Mouse (Mus musculus): ENCODE results near the gene Eif4g2. TPM values are rescaled to one million over a fixed set of nuclear protein-coding genes. Genes with fewer than 3 reads are reported as not detected.

Gene Eif4g2
- 1,474 and 1,620 TPM in 2 replicates for polyA plus RNA-seq (2016; fragmentation: Nextera tagmentation; extraction: Ambion mirVana)

GRCm38 (mm10) chr7:111082822-111083732 lies at the start of gene Eif4g2:
Gene Eif4g2 (minus strand): TSS chr7:111083030.
- peak within 1 kb of the TSS; percentile 99 for H3K27ac ChIP-seq
- H3K9me3 ChIP-seq (replicated peaks): no peaks in the 10 kb centered on the region
- peaks cover 26% of the 10 kb centered on the region for H3K4me1 ChIP-seq
- peak; percentile 100 for ATAC-seq (ENCODE audit: low FRiP score)
- H3K36me3 ChIP-seq: peaks cover 35% of the 10 kb centered on the region
- under 1% methylated on average over 54 of the region's 70 CpGs for WGBS
- H3K4me3 ChIP-seq: peak within 1 kb of the TSS; percentile 92
- peak within 1 kb of the TSS; percentile 61 for H3K4me2 ChIP-seq (replicated peaks)
- no peaks in the 10 kb centered on the region for H3K27me3 ChIP-seq
- peak within 1 kb of the TSS; percentile 100 for H3K9ac ChIP-seq

GRCm38 (mm10) chr7:111132596-111132995 lies 49.8 kb upstream of the Eif4g2 start:
- no peak overlapping the region for H3K4me2 ChIP-seq (replicated peaks)
- no peak for ATAC-seq (ENCODE audit: low FRiP score)

GRCm38 (mm10) chr7:111126636-111127395 lies 44.0 kb upstream of the Eif4g2 start:
- no peak for ATAC-seq (ENCODE audit: low FRiP score)
- Histone ChIP-seq H3K4me2 (replicated peaks) (no peak overlapping the region), H3K27me3 (no peaks in the 10 kb centered on the region), H3K9ac (no peak overlapping the region), H3K4me1 (no peaks in the 10 kb centered on the region; the same call in 1 of the 2 replicates), H3K9me3 (replicated peaks) (no peaks in the 10 kb centered on the region), H3K27ac (no peak overlapping the region), H3K36me3 (no peaks in the 10 kb centered on the region), H3K4me3 (no peak overlapping the region)
- 74% methylated on average over 3 of the region's 3 CpGs for WGBS

More at GRCm38 (mm10) chr7:111132596-111132995, 49.8 kb upstream of the Eif4g2 start:
- Histone ChIP-seq H3K27me3 (no peaks in the 10 kb centered on the region), H3K9ac (no peak overlapping the region), H3K36me3 (no peaks in the 10 kb centered on the region), H3K27ac (no peak overlapping the region), H3K4me3 (no peak overlapping the region), H3K9me3 (replicated peaks) (no peaks in the 10 kb centered on the region), H3K4me1 (no peaks in the 10 kb centered on the region)
- 67% methylated on average over 2 of the region's 2 CpGs for WGBS

GRCm38 (mm10) chr7:111123761-111124546 lies 41.1 kb upstream of the Eif4g2 start:
- peaks cover 6% of the 10 kb centered on the region for H3K4me1 ChIP-seq
- no peak overlapping the region for H3K27ac ChIP-seq
- ATAC-seq (ENCODE audit: low FRiP score): no peak
- no peaks in the 10 kb centered on the region for H3K27me3 ChIP-seq
- H3K4me2 ChIP-seq (replicated peaks): no peak overlapping the region
- WGBS: 97% methylated on average over 2 of the region's 2 CpGs
- no peak overlapping the region for H3K4me3 ChIP-seq
- no peaks in the 10 kb centered on the region for H3K36me3 ChIP-seq
- H3K9me3 ChIP-seq (replicated peaks): no peaks in the 10 kb centered on the region
- no peak overlapping the region for H3K9ac ChIP-seq

- H3K4me2 ChIP-seq (replicated peaks): peak overlapping the region; percentile 59
- no peaks in the 10 kb centered on the region for H3K27me3 ChIP-seq
- 0 out of 2 replicates have a peak, but pooled peaks cover 2% of the 10 kb centered on the region for H3K36me3 ChIP-seq
- peak; percentile 99 for ATAC-seq (ENCODE audit: low FRiP score)
- peak overlapping the region; percentile 61 for H3K4me3 ChIP-seq
- peak overlapping the region; percentile 99 for H3K27ac ChIP-seq
- peak overlapping the region; percentile 84 for H3K9ac ChIP-seq
- no peaks in the 10 kb centered on the region for H3K9me3 ChIP-seq (replicated peaks)
- H3K4me1 ChIP-seq: peaks cover 6% of the 10 kb centered on the region
- WGBS: 1% methylated on average over 44 of the region's 44 CpGs
These were observed 39.8 kb upstream of the Eif4g2 start for GRCm38 (mm10) chr7:111122531-111123130.

GRCm38 (mm10) chr7:111122084-111122530 lies 39.3 kb upstream of the Eif4g2 start:
- no peaks in the 10 kb centered on the region for H3K27me3 ChIP-seq
- peak overlapping the region; percentile 59 for H3K4me2 ChIP-seq (replicated peaks)
- no peaks in the 10 kb centered on the region for H3K9me3 ChIP-seq (replicated peaks)
- WGBS: under 1% methylated on average over 34 of the region's 34 CpGs
- H3K36me3 ChIP-seq: 0 out of 2 replicates have a peak, but pooled peaks cover 2% of the 10 kb centered on the region
- H3K4me1 ChIP-seq: peaks cover 6% of the 10 kb centered on the region
- H3K27ac ChIP-seq: peak overlapping the region; percentile 99
- peak overlapping the region; percentile 84 for H3K9ac ChIP-seq
- ATAC-seq (ENCODE audit: low FRiP score): peak; percentile 88
- H3K4me3 ChIP-seq: peak overlapping the region; percentile 61

GRCm38 (mm10) chr7:111121522-111121921 lies 38.7 kb upstream of the Eif4g2 start:
- Histone ChIP-seq H3K4me2 (replicated peaks) (peak overlapping the region; percentile 59), H3K4me3 (peak overlapping the region; percentile 61), H3K9me3 (replicated peaks) (no peaks in the 10 kb centered on the region), H3K27me3 (no peaks in the 10 kb centered on the region), H3K27ac (peak overlapping the region; percentile 99), H3K9ac (peak overlapping the region; percentile 84), H3K4me1 (peaks cover 6% of the 10 kb centered on the region), H3K36me3 (0 out of 2 replicates have a peak, but pooled peaks cover 2% of the 10 kb centered on the region)
- WGBS: 42% methylated on average over 9 of the region's 9 CpGs
- ATAC-seq (ENCODE audit: low FRiP score): no peak

- H3K4me3 ChIP-seq: no peak overlapping the region
These were observed 26.7 kb upstream of the Eif4g2 start for GRCm38 (mm10) chr7:111109561-111109960.

GRCm38 (mm10) chr7:111109161-111109560 lies 26.3 kb upstream of the Eif4g2 start:
- WGBS: 93% methylated on average over 2 of the region's 2 CpGs
- H3K27ac ChIP-seq: no peak overlapping the region
- ATAC-seq (ENCODE audit: low FRiP score): no peak
- no peaks in the 10 kb centered on the region for H3K27me3 ChIP-seq
- H3K4me2 ChIP-seq (replicated peaks): no peak overlapping the region
- H3K9me3 ChIP-seq (replicated peaks): no peaks in the 10 kb centered on the region
- H3K36me3 ChIP-seq: peaks cover 7% of the 10 kb centered on the region
- H3K9ac ChIP-seq: no peak overlapping the region
- H3K4me1 ChIP-seq: no peaks in the 10 kb centered on the region
- H3K4me3 ChIP-seq: no peak overlapping the region

More at GRCm38 (mm10) chr7:111109561-111109960, 26.7 kb upstream of the Eif4g2 start:
- Histone ChIP-seq H3K9ac (no peak overlapping the region), H3K27ac (no peak overlapping the region), H3K36me3 (peaks cover 8% of the 10 kb centered on the region), H3K9me3 (replicated peaks) (no peaks in the 10 kb centered on the region), H3K27me3 (no peaks in the 10 kb centered on the region), H3K4me1 (no peaks in the 10 kb centered on the region), H3K4me2 (replicated peaks) (no peak overlapping the region)
- 76% methylated on average over 2 of the region's 2 CpGs for WGBS
- ATAC-seq (ENCODE audit: low FRiP score): no peak

- 93% methylated on average over 1 of the region's 1 CpGs for WGBS
- no peaks in the 10 kb centered on the region for H3K36me3 ChIP-seq
- no peak overlapping the region for H3K4me3 ChIP-seq
- H3K4me1 ChIP-seq: no peaks in the 10 kb centered on the region
- no peak for ATAC-seq (ENCODE audit: low FRiP score)
- no peaks in the 10 kb centered on the region for H3K9me3 ChIP-seq (replicated peaks)
- no peak overlapping the region for H3K27ac ChIP-seq
- H3K9ac ChIP-seq: no peak overlapping the region
- no peak overlapping the region for H3K4me2 ChIP-seq (replicated peaks)
- no peaks in the 10 kb centered on the region for H3K27me3 ChIP-seq
These were observed 15.4 kb upstream of the Eif4g2 start for GRCm38 (mm10) chr7:111098196-111098595.

GRCm38 (mm10) chr7:111095169-111095568 lies 12.3 kb upstream of the Eif4g2 start:
- H3K4me1 ChIP-seq: no peaks in the 10 kb centered on the region
- no peak for ATAC-seq (ENCODE audit: low FRiP score)
- H3K9me3 ChIP-seq (replicated peaks): no peaks in the 10 kb centered on the region
- H3K4me3 ChIP-seq: no peak overlapping the region
- H3K27ac ChIP-seq: no peak overlapping the region
- no peaks in the 10 kb centered on the region for H3K36me3 ChIP-seq
- no peak overlapping the region for H3K9ac ChIP-seq
- H3K4me2 ChIP-seq (replicated peaks): no peak overlapping the region
- H3K27me3 ChIP-seq: no peaks in the 10 kb centered on the region
- 82% methylated on average over 2 of the region's 2 CpGs for WGBS

Measured in hindbrain, embryonic 12.5 days (tissue).